Mouse (Mus musculus) liver, embryonic 11.5 days (tissue): ENCODE data around the gene Irf7. TPM values are rescaled to one million over a fixed set of nuclear protein-coding genes. Genes with fewer than 3 reads are reported as not detected.
A peak's percentile ranks its signal among the peaks of the same experiment; 100 is the strongest.
"Not testable (repeated sequence)": the region's sequence is repeated elsewhere in the genome, so short reads cannot be mapped to it uniquely, and the experiment has no call there.

ENCODE experiments used
- ATAC-seq: fragments of 200-750 bp; cut with Nextera tagmentation; replicated peaks from 2 replicates; pipeline ENCODE4 v1.8.0; 2017; ENCODE audit warnings: moderate number of reproducible peaks, mild to moderate bottlenecking, moderate TSS enrichment, moderate library complexity; ENCODE audit not compliant: low FRiP score
- DNase-seq: peaks from one replicate; pipeline ENCODE4 v3.0.0-alpha.2; 2017; ENCODE audit warnings: low spot score
- H3K27ac ChIP-seq: fragments of 300-500 bp; sonication (generic); 2 replicates; pipeline ENCODE4 v1.5.1; 2014; ENCODE audit warnings: mild to moderate bottlenecking, low read depth, low read length, control low read depth
- H3K27me3 ChIP-seq: fragments of 300-500 bp; sonication (generic); replicated peaks from 2 replicates; pipeline ENCODE4 v1.6.1; 2014; ENCODE audit warnings: low read length, mixed read lengths; ENCODE audit not compliant: control insufficient read depth, insufficient read depth
- H3K36me3 ChIP-seq: fragments of 300-500 bp; sonication (generic); 2 replicates; pipeline ENCODE4 v1.6.1; 2014; ENCODE audit warnings: mild to moderate bottlenecking, low read length, moderate library complexity, mixed read lengths; ENCODE audit not compliant: control insufficient read depth, insufficient read depth
- H3K4me1 ChIP-seq: fragments of 300-500 bp; sonication (generic); replicated peaks from 2 replicates; pipeline ENCODE4 v1.6.1; 2014; ENCODE audit warnings: low read length, mixed read lengths; ENCODE audit not compliant: control insufficient read depth, insufficient read depth
- H3K4me2 ChIP-seq: fragments of 300-500 bp; sonication (generic); 2 replicates; pipeline ENCODE4 v1.6.1; 2014; ENCODE audit warnings: mild to moderate bottlenecking, control low read depth, moderate library complexity
- H3K4me3 ChIP-seq: fragments of 300-500 bp; sonication (generic); 2 replicates; pipeline ENCODE4 v1.5.1; 2014; ENCODE audit warnings: low read depth, low read length, control low read depth
- H3K9ac ChIP-seq: fragments of 300-500 bp; sonication (generic); 2 replicates; pipeline ENCODE4 v1.6.1; 2014; ENCODE audit warnings: low read depth, low read length, control low read depth
- H3K9me3 ChIP-seq: fragments of 300-500 bp; sonication (generic); 2 replicates; pipeline ENCODE4 v1.6.1; 2016; ENCODE audit warnings: low read length, inconsistent platforms, mixed read lengths; ENCODE audit not compliant: control insufficient read depth
- WGBS: fragments of 180-500 bp; shearing (Covaris S2); extraction: QIAGEN DNeasy Blood & Tissue Kit; methylation state at CpG from one replicate; pipeline ENCODE4 v1.1.7; 2014; 5-methylcytosine and 5-hydroxymethylcytosine counted together
- polyA plus RNA-seq: library from polyadenylated mRNA; unstranded; fragments of >200 nt; fragmentation: Nextera tagmentation; extraction: Ambion mirVana; gene quantifications from 2 replicates; pipeline ENCODE4 v1.2.1, GENCODE M21; 2014

Gene Irf7
- polyA plus RNA-seq, 1 experiment from 2014 or later, result 4.0 TPM

GRCm38 (mm10) chr7:141264761-141265410 is 1.4 kb downstream of the Irf7 start:
- WGBS, result 23% methylated on average over 12 of the region's 12 CpGs
- DNase-seq (no peak), ATAC-seq (peak; percentile 67)
- peak overlapping the region; percentile 73 for H3K4me2 ChIP-seq
- peak overlapping the region; percentile 64 for H3K4me3 ChIP-seq
- no peaks in the 10 kb centered on the region for H3K27me3 ChIP-seq
- H3K27ac ChIP-seq, result no peak overlapping the region
- peaks cover 39% of the 10 kb centered on the region for H3K36me3 ChIP-seq
- peaks cover 16% of the 10 kb centered on the region for H3K4me1 ChIP-seq
- no peaks in the 10 kb centered on the region for H3K9me3 ChIP-seq
- no peak overlapping the region for H3K9ac ChIP-seq

- peaks cover 46% of the 10 kb centered on the region for H3K36me3 ChIP-seq
- DNase-seq (no peak), ATAC-seq (no peak)
- H3K4me3 ChIP-seq, result no peak overlapping the region
- no peaks in the 10 kb centered on the region for H3K27me3 ChIP-seq
- WGBS, result 77% methylated on average over 11 of the region's 11 CpGs
- no peak overlapping the region; the same call in 1 of the 2 replicates for H3K4me2 ChIP-seq
- H3K9me3 ChIP-seq, result no peaks in the 10 kb centered on the region
- H3K4me1 ChIP-seq, result peaks cover 16% of the 10 kb centered on the region
- no peak overlapping the region for H3K9ac ChIP-seq
- no peak overlapping the region for H3K27ac ChIP-seq
Measured at GRCm38 (mm10) chr7:141264041-141264700, 2.1 kb downstream of the Irf7 start.

- no peak overlapping the region for H3K27ac ChIP-seq
- H3K4me3 ChIP-seq, result no peak overlapping the region
- H3K36me3 ChIP-seq, result peaks cover 51% of the 10 kb centered on the region
- H3K9me3 ChIP-seq, result no peaks in the 10 kb centered on the region
- no peaks in the 10 kb centered on the region for H3K27me3 ChIP-seq
- H3K4me2 ChIP-seq, result no peak overlapping the region
- no peak for DNase-seq
- peaks cover 16% of the 10 kb centered on the region for H3K4me1 ChIP-seq
- WGBS, result 88% methylated on average over 13 of the region's 13 CpGs
- no peak overlapping the region for H3K9ac ChIP-seq
- ATAC-seq, result no peak
Measured at GRCm38 (mm10) chr7:141263640-141264039, 2.6 kb downstream of the Irf7 start.

GRCm38 (mm10) chr7:141261480-141261879 is 4.8 kb downstream of the Irf7 start:
- H3K9ac ChIP-seq, result no peak overlapping the region
- ATAC-seq, result no peak
- H3K9me3 ChIP-seq, result no peaks in the 10 kb centered on the region
- no peak for DNase-seq
- 89% methylated on average over 3 of the region's 3 CpGs for WGBS
- no peak overlapping the region for H3K27ac ChIP-seq
- no peak overlapping the region for H3K4me3 ChIP-seq
- no peak overlapping the region for H3K4me2 ChIP-seq
- no peaks in the 10 kb centered on the region for H3K27me3 ChIP-seq
- peaks cover 73% of the 10 kb centered on the region for H3K36me3 ChIP-seq
- peaks cover 14% of the 10 kb centered on the region for H3K4me1 ChIP-seq

- WGBS, result 86% methylated on average over 10 of the region's 10 CpGs
- Histone ChIP-seq H3K9ac (no peak overlapping the region), H3K27me3 (no peaks in the 10 kb centered on the region), H3K4me1 (no peaks in the 10 kb centered on the region), H3K36me3 (peaks cover 80% of the 10 kb centered on the region), H3K4me2 (no peak overlapping the region), H3K27ac (no peak overlapping the region), H3K9me3 (no peaks in the 10 kb centered on the region), H3K4me3 (no peak overlapping the region)
- no peak for ATAC-seq
- DNase-seq, result no peak
Measured at GRCm38 (mm10) chr7:141256159-141256558, 10.1 kb downstream of the Irf7 start.

GRCm38 (mm10) chr7:141250486-141250885 is 15.8 kb downstream of the Irf7 start:
- 92% methylated on average over 4 of the region's 4 CpGs for WGBS
- not testable (repeated sequence) for H3K4me2 ChIP-seq, ATAC-seq, H3K4me1 ChIP-seq, DNase-seq, H3K27me3 ChIP-seq, H3K9ac ChIP-seq, H3K9me3 ChIP-seq, H3K4me3 ChIP-seq, H3K27ac ChIP-seq
- peaks cover 63% of the 10 kb centered on the region for H3K36me3 ChIP-seq

GRCm38 (mm10) chr7:141231551-141231950 is 34.7 kb downstream of the Irf7 start:
- Histone ChIP-seq H3K4me3 (no peak overlapping the region), H3K27me3 (no peaks in the 10 kb centered on the region), H3K27ac (no peak overlapping the region; the same call in 1 of the 2 replicates), H3K4me2 (no peak overlapping the region), H3K36me3 (peaks cover 36% of the 10 kb centered on the region), H3K9me3 (no peaks in the 10 kb centered on the region), H3K9ac (no peak overlapping the region), H3K4me1 (peaks cover 15% of the 10 kb centered on the region)
- no peak for DNase-seq
- 92% methylated on average over 9 of the region's 10 CpGs for WGBS
- ATAC-seq, result no peak

- no peak overlapping the region for H3K9ac ChIP-seq
- WGBS, result 96% methylated on average over 3 of the region's 3 CpGs
- no peak overlapping the region for H3K4me3 ChIP-seq
- no peak for ATAC-seq
- no peaks in the 10 kb centered on the region for H3K27me3 ChIP-seq
- DNase-seq, result no peak
- peaks cover 15% of the 10 kb centered on the region for H3K4me1 ChIP-seq
- peaks cover 36% of the 10 kb centered on the region for H3K36me3 ChIP-seq
- H3K4me2 ChIP-seq, result peak overlapping the region; percentile 98
- H3K27ac ChIP-seq, result no peak overlapping the region
- no peaks in the 10 kb centered on the region for H3K9me3 ChIP-seq
Measured at GRCm38 (mm10) chr7:141231111-141231510, 35.2 kb downstream of the Irf7 start.

GRCm38 (mm10) chr7:141230570-141230969 is 35.7 kb downstream of the Irf7 start:
- peaks cover 35% of the 10 kb centered on the region for H3K36me3 ChIP-seq
- WGBS, result 88% methylated on average over 4 of the region's 4 CpGs
- DNase-seq (no peak), ATAC-seq (no peak)
- peak overlapping the region; percentile 98 for H3K4me3 ChIP-seq
- no peaks in the 10 kb centered on the region for H3K9me3 ChIP-seq
- H3K4me1 ChIP-seq, result peaks cover 15% of the 10 kb centered on the region
- peak overlapping the region; percentile 98 for H3K4me2 ChIP-seq
- H3K27me3 ChIP-seq, result no peaks in the 10 kb centered on the region
- H3K27ac ChIP-seq, result no peak overlapping the region
- H3K9ac ChIP-seq, result peak overlapping the region; percentile 99; the same call in 1 of the 2 replicates
